Mouse (Mus musculus): Measurements from ENCODE around the gene Uxs1. TPM values are rescaled to one million over a fixed set of nuclear protein-coding genes. Genes with fewer than 3 reads are reported as not detected.

Gene Uxs1
- total RNA-seq, 2 experiments from 2014 or later = 54.8 to 61.5 TPM

DNA sequence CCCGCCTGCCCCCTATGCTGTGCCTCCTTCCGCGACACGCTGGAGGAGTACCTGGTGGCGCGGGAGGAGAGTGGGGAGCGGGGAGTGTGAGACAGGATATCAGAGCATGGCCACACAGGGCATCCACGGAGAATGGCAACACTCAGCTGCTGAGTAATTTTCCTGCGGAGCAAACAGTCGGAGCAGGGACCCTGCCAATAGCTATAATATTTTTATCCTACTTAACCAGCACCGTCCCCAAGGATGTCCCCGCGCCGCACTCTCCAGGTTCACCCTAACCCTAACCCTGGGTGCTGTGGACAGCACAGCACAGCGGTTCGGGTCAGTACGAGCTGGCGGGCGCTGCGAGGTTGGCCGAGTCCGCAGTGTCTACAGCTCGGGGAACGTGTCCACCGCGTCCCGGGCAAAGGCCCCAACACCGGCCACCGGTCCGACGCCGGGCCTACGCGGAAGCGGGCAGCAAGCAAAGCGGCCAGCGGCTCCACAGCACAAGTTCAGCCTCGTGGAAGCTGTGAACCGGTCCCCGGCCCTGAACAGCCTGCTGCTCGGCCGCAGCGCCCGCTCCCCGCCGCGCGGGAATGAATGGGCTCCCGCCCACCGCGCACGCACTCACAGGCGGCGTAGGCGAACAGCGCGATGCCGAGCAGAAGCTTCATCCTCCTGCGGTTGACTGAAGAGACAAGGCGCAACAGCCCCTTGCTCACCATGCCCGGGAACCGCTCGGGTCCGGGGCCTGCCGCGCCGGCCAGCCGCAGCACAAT, 418 bp downstream of the Uxs1 start:
- TF ChIP-seq CTCF (IDR thresholded peaks at IDR 0.05) = no peak
- Histone ChIP-seq H3K4me3 (peak overlapping the region; percentile 98), H3K27ac (peak overlapping the region; percentile 92)
- intact Hi-C loops (cut with DNase I) = loop anchor here (1.0 to 5.0 kb wide), 4 partner anchors 50 to 295 kb away; no protein-coding TSS in a partner anchor
- DNase-seq (ENCODE audit: extremely low spot score in 1 of 2, low spot score in 2 of 2) = peak; percentile 15 to 36

- Histone ChIP-seq H3K27ac (peak overlapping the region; percentile 92), H3K4me3 (peak overlapping the region; percentile 98)
- TF ChIP-seq CTCF (IDR thresholded peaks at IDR 0.05) = no peak
- intact Hi-C loops (cut with DNase I) = loop anchor here (1.0 to 5.0 kb wide), 4 partner anchors 51 to 296 kb away; no protein-coding TSS in a partner anchor
- DNase-seq (ENCODE audit: extremely low spot score in 1 of 2, low spot score in 2 of 2) = no peak
Observed at GRCm38 (mm10) chr1:43826628-43827001, 985 bp downstream of the Uxs1 start.

DNA sequence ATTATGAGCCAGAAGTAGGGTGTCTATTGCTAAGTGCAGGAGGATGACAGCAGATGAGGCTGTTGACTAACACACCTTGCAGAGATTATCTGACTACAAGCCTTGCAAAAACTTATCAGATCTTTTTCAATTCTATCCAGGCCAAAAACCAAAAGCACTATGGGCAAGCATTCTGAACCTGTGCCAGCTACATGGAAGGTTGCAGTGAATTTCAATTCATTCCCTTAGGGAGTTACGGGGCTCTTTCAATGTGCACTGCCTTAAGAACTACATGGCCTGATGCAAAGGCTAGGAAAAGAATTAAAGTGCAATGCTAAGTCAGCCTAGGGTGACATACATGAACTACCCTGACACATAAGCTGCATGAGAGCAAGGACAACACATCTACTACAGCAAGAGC, 4.2 kb downstream of the Uxs1 start:
- no peak for DNase-seq (ENCODE audit: extremely low spot score in 1 of 2, low spot score in 2 of 2)
- no peak for TF ChIP-seq CTCF (IDR thresholded peaks at IDR 0.05)
- Histone ChIP-seq H3K4me3 (no peak overlapping the region), H3K27ac (no peak overlapping the region)
- intact Hi-C loops (cut with DNase I) = no loop called here

- Histone ChIP-seq H3K27ac (no peak overlapping the region), H3K4me3 (no peak overlapping the region)
- intact Hi-C loops (cut with DNase I) = no loop called here
- DNase-seq (ENCODE audit: extremely low spot score in 1 of 2, low spot score in 2 of 2) = no peak
- TF ChIP-seq CTCF (IDR thresholded peaks at IDR 0.05) = no peak
Observed at GRCm38 (mm10) chr1:43822586-43822985, 5.0 kb downstream of the Uxs1 start.

DNA sequence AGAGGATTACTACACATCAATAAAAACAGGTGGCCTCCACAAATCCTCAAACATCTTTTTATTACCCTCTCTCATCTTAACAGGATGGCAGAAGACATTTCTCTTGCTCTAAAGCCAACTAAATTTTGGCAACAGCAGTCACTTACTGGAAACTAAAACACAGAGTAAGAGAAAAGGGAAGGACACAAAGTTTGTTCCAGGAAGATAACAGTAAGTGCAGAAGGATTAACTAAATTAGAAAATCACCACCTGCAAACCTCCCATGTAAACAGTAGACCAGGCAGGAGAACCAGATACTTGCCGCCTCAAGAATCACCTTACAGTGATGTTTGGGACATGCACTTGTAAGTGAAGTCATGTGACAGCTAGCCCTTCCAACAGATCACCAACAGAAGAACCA, 5.8 kb downstream of the Uxs1 start:
- intact Hi-C loops (cut with DNase I) = no loop called here

GRCm38 (mm10) chr1:43820571-43820970, 7.0 kb downstream of the Uxs1 start:
- no peak for TF ChIP-seq CTCF (IDR thresholded peaks at IDR 0.05)
- H3K27ac ChIP-seq = no peak overlapping the region
- intact Hi-C loops (cut with DNase I) = no loop called here
- no peak overlapping the region for H3K4me3 ChIP-seq
- DNase-seq (ENCODE audit: extremely low spot score in 1 of 2, low spot score in 2 of 2) = no peak

More for the DNA sequence above, 5.8 kb downstream of the Uxs1 start:
- Histone ChIP-seq H3K4me3 (no peak overlapping the region), H3K27ac (no peak overlapping the region)
- TF ChIP-seq CTCF (IDR thresholded peaks at IDR 0.05) = no peak
- no peak for DNase-seq (ENCODE audit: extremely low spot score in 1 of 2, low spot score in 2 of 2)

GRCm38 (mm10) chr1:43819091-43819490, 8.5 kb downstream of the Uxs1 start:
- no peak for DNase-seq (ENCODE audit: extremely low spot score in 1 of 2, low spot score in 2 of 2)
- Histone ChIP-seq H3K27ac (peak overlapping the region; percentile 22), H3K4me3 (no peak overlapping the region)
- TF ChIP-seq CTCF (IDR thresholded peaks at IDR 0.05) = no peak
- intact Hi-C loops (cut with DNase I) = no loop called here

GRCm38 (mm10) chr1:43818356-43818755, 9.2 kb downstream of the Uxs1 start:
- no peak for DNase-seq (ENCODE audit: extremely low spot score in 1 of 2, low spot score in 2 of 2)
- intact Hi-C loops (cut with DNase I) = no loop called here
- H3K27ac ChIP-seq = peak overlapping the region; percentile 22
- H3K4me3 ChIP-seq = no peak overlapping the region
- no peak for TF ChIP-seq CTCF (IDR thresholded peaks at IDR 0.05)

DNA sequence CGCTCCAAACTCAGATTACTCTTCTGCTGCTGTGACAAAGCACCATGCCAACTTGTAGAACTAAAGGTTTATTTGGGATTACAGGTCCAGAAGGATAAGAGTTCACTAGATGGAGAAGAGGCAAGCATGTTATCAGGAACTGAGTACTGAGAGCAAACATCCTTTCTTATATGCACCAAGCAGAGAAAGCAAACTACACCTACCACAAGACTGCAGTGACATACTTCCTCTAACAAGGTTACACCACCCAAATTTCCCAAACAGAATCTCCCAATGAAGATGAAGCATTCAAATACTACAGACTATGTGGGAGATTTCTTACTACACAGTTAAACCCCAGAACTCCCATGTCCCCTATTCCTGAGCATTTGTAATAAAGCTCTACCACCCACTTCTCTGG, 15.8 kb downstream of the Uxs1 start:
- TF ChIP-seq CTCF (IDR thresholded peaks at IDR 0.05) = no peak
- H3K27ac ChIP-seq = no peak overlapping the region
- intact Hi-C loops (cut with DNase I) = no loop called here
- no peak for DNase-seq (ENCODE audit: extremely low spot score in 1 of 2, low spot score in 2 of 2)
- H3K4me3 ChIP-seq = no peak overlapping the region

- intact Hi-C loops (cut with DNase I) = no loop called here
- DNase-seq (ENCODE audit: extremely low spot score in 1 of 2, low spot score in 2 of 2) = no peak
- Histone ChIP-seq H3K27ac (no peak overlapping the region), H3K4me3 (no peak overlapping the region)
- no peak for TF ChIP-seq CTCF (IDR thresholded peaks at IDR 0.05)
Observed at GRCm38 (mm10) chr1:43811055-43811454, 16.5 kb downstream of the Uxs1 start.

GRCm38 (mm10) chr1:43809351-43809750, 18.2 kb downstream of the Uxs1 start:
- no peak for TF ChIP-seq CTCF (IDR thresholded peaks at IDR 0.05)
- no peak for DNase-seq (ENCODE audit: extremely low spot score in 1 of 2, low spot score in 2 of 2)
- no peak overlapping the region for H3K27ac ChIP-seq
- intact Hi-C loops (cut with DNase I) = no loop called here
- H3K4me3 ChIP-seq = no peak overlapping the region

DNA sequence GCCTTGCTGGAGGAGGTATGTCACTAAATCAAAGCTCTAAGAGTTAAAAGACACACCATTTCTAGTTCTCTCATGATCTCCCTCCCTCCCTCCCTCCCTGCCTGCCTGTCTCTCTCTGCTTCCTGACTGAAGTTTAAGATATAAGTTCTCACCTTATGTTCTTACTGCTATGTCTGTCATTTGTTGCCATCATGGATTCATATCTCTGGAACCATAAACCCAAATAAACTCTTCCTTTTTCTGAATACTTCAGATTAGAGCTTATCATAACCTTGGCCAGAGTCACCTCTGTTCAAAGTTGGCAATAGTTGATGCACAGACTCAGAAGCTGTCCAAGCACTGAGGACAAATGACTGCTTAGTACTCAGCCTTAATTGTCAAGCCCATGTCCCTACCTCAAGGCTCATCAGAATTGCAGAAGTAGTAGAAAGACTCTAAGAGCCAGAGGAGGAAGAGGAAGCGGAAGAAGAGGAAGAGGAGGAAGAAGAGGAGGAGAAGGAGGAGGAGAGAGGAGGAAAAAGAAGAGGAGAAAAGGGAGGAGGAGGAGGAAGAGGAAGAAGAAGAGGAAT, 23.6 kb downstream of the Uxs1 start:
- no peak overlapping the region for H3K27ac ChIP-seq
- H3K4me3 ChIP-seq = no peak overlapping the region
- intact Hi-C loops (cut with DNase I) = no loop called here
- TF ChIP-seq CTCF (IDR thresholded peaks at IDR 0.05) = no peak
- no peak for DNase-seq (ENCODE audit: extremely low spot score in 1 of 2, low spot score in 2 of 2)

DNA sequence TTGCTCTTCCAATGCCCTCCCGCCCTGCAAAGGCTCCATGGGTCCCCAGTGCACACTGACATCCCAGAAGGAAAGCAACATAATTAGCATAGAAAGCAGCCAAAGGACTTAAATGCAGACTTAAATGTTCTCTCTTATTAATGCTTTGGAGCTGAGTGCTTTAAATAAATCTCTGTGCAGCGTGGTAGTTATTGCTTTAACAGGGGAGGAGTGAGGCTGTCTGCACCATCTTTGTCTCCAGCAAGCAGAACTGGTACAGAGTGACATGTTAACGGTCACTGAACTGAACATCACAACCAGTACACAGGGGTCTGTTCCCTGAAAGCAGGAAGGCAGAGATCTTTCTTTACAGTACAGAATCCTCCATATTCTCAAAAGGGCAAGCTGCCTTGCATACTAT, 29.6 kb downstream of the Uxs1 start:
- DNase-seq (ENCODE audit: extremely low spot score in 1 of 2, low spot score in 2 of 2) = no peak
- intact Hi-C loops (cut with DNase I) = no loop called here
- no peak for TF ChIP-seq CTCF (IDR thresholded peaks at IDR 0.05)
- Histone ChIP-seq H3K4me3 (no peak overlapping the region), H3K27ac (no peak overlapping the region)

Measured in left cerebral cortex, adult 2 months (tissue).